Mouse (Mus musculus) liver, embryonic 14.5 days (tissue): ENCODE data around the gene Ppp2r1b.

Experiments
- CTCF ChIP-seq: IDR thresholded peaks from 2 replicates; pipeline ENCODE4 v1.5.1; 2016; ENCODE audit warnings: antibody characterized with exemption, low read depth, control low read depth
- EP300 ChIP-seq: IDR thresholded peaks from 2 replicates; pipeline ENCODE4 v1.6.1; 2016; ENCODE audit warnings: antibody characterized with exemption, low read depth

- no peak for TF ChIP-seq CTCF
- TF ChIP-seq EP300, result no peak
These were observed 76.1 kb downstream of the Ppp2r1b start for GRCm38 (mm10) chr9:50920933-50921895.
